Mouse (Mus musculus) Muller cell, postnatal 12 days (primary cell): ENCODE data around the gene Ly9.
A peak's percentile ranks its signal among the peaks of the same experiment; 100 is the strongest.

Experiments used
- DNase-seq: peaks from one replicate; pipeline ENCODE4 v3.0.0-alpha.2; 2015; ENCODE audit errors: inconsistent ontology term

Gene Ly9

GRCm38 (mm10) chr1:171584584-171584983, 22.6 kb downstream of the Ly9 start:
- no peak for DNase-seq

- no peak for DNase-seq
Observed at GRCm38 (mm10) chr1:171577168-171577567, 30.0 kb downstream of the Ly9 start.

- no peak for DNase-seq
Observed at GRCm38 (mm10) chr1:171568436-171568835, 38.8 kb downstream of the Ly9 start.

GRCm38 (mm10) chr1:171566777-171567176, 40.4 kb downstream of the Ly9 start:
- DNase-seq = peak; percentile 17

GRCm38 (mm10) chr1:171565888-171566287, 41.3 kb downstream of the Ly9 start:
- no peak for DNase-seq

- DNase-seq = no peak
Observed at GRCm38 (mm10) chr1:171564247-171564646, 43.0 kb downstream of the Ly9 start.

GRCm38 (mm10) chr1:171563042-171563441, 44.2 kb downstream of the Ly9 start:
- DNase-seq = no peak

GRCm38 (mm10) chr1:171561639-171562225, 45.5 kb downstream of the Ly9 start:
- DNase-seq = peak; percentile 43

GRCm38 (mm10) chr1:171561200-171561599, 46.0 kb downstream of the Ly9 start:
- DNase-seq = peak; percentile 72

GRCm38 (mm10) chr1:171560262-171560661, 46.9 kb downstream of the Ly9 start:
- no peak for DNase-seq

- DNase-seq = no peak
Observed at GRCm38 (mm10) chr1:171558898-171559297, 48.3 kb downstream of the Ly9 start, which contains the start of gene Cd244a. Gene Cd244a (plus strand): TSS chr1:171559193.

- no peak for DNase-seq
Observed at GRCm38 (mm10) chr1:171558407-171558806, 48.8 kb downstream of the Ly9 start.

- DNase-seq = no peak
Observed at GRCm38 (mm10) chr1:171556366-171556765, 50.8 kb downstream of the Ly9 start.

- DNase-seq = no peak
Observed at GRCm38 (mm10) chr1:171553359-171554341, 53.6 kb downstream of the Ly9 start.

- no peak for DNase-seq
Observed at GRCm38 (mm10) chr1:171552230-171552629, 55.0 kb downstream of the Ly9 start.

- DNase-seq = no peak
Observed at GRCm38 (mm10) chr1:171551326-171551725, 55.9 kb downstream of the Ly9 start.

- DNase-seq = no peak
Observed at GRCm38 (mm10) chr1:171540694-171541093, 66.5 kb downstream of the Ly9 start.
